Mouse (Mus musculus) embryo, embryonic 11 days (tissue): ENCODE results near the gene Klhl40.

Source experiments
- DNase-seq: peaks from one replicate; pipeline ENCODE4 v3.0.0-alpha.2; 2015

The Klhl40 gene

DNA sequence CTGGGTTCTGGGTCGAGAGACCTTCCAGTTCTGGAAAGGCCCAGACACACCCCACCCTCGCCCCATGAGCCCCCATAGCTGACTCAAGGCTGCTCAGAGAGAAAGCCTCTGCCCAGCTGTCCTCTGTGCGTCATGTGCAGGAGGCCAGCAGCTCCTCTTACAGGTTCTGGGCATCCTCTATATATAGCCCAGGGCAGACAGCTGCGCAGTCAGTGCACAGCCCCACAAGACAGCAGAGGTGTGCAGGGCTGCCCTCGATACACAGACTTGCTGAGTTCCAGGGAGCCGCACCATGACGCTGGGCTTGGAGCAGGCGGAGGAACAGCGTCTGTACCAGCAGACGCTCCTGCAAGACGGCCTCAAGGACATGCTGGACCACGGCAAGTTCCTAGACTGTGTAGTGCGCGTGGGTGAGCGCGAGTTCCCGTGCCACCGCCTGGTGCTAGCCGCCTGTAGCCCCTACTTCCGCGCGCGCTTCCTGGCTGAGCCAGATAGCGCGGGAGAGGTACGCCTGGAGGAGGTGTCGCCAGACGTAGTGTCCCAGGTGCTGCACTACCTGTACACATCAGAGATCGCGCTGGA is at the start of gene Klhl40:
Klhl40 (plus strand) TSS at position 124 of the 582 bp plus-strand sequence.
- DNase-seq: no peak

DNA sequence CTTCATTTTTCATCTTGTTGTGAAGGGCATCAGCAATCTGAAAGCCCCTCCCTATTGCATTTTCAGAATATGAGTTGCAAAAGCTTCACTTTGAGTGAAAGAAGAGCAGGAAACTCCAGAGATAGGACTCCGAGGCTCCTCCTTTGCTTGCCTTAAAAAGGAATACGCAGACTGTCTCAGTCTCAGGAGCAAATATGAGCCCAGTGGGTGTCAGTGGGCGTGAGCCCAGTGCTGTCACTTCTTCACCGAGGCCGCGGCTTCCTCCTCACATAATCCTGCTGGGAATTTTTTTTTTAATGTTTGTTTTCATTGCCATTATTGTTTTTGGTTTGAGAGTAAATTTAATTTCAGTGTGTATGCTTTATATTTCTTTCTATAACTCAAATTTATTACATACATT is 36.9 kb upstream of the Klhl40 start:
- DNase-seq: no peak

DNA sequence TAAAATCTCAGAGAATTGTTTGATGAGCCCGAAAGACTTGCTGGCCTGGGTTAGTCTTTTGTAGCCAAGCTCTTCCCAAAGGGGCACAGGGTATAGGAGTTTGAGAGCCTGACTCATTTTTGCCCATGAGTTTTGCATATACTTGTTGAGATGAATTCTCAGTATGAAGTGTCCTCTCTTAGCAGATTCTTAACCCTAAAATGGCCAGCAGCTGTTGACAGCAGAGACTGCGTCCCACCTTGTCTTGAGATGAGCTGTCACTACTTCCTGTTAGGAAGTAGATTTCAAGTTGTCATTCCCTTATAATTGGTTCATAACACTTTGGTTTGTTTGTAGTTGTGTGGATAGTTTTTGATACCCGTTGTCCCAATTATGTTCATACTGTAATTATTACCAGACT is 36.2 kb upstream of the Klhl40 start:
- DNase-seq: no peak

DNA sequence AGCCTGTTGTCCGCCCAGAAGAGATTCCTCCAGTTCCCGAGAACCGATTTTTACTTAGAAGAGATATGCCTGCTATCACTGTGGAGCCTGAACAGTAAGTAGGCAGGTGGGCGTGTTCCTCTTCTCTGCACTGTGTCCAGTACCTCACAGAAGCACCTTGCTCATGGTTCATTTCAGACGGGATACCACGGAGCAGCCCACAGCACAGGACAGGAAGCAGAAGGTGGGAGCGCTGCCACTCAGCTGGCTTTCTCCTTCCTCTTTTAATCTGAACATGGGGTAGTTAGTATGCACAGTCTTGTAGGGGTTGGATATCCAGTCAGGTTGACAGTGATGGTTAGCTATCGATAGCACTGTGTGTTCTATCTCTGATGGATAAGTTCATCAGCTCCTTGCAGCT is 33.4 kb upstream of the Klhl40 start:
- no peak for DNase-seq

DNA sequence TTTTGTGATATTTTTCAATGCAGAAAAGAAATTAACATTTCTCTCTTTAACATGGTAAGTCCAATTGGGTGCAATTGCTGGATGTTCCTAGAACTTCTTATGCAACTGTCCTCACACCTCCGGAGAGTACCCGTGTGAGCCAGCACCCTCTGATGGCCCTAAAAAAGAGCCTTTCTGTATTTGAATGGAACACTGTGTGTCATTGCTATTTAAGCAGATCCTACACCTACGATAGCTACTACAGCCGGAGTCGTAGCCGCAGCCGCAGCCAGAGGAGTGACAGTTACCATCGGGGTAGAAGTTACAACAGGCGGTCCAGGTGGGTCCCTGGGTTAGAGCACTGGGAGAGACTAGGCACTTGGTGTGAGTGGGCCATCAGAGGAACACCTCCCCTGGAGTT is 24.6 kb upstream of the Klhl40 start:
- DNase-seq: no peak

DNA sequence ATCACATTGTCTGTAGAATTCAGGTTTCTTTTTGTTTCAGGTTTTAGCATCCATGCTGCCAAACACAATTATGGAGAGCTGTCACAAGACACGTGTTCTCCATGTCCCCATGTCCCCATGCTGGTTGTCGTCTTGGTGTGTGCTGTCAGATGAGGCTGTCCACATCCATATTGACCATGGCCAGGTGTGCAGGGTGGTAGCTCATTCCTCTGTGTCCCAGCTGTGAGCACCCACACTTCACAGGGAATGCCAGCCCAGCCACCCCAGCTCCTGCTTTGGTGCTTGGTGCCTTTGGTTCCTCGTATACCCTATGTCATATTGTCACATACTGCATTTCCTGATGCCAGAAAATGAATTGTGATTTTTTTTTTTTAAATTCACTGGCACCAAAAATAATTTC is 22.8 kb upstream of the Klhl40 start:
- DNase-seq: no peak

DNA sequence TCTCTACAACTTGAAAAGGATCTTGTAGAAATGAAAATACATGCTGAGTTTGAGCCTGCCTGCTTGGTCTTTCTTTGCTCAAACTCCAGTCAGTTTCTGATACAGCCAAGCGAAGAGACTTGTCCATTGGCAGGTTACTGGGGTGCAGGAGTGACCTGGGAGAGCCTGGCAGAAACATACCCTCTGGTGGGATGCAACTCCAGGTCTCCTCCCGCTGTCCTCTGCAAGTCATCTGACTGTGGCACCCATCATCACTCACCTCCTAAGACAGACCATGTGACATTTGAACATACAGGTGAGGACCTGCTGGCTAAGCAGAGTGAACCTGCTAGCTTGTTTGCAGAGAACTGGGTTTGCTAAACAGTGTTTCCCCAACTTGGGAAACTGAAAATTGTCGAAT is 20.6 kb upstream of the Klhl40 start:
- no peak for DNase-seq

DNA sequence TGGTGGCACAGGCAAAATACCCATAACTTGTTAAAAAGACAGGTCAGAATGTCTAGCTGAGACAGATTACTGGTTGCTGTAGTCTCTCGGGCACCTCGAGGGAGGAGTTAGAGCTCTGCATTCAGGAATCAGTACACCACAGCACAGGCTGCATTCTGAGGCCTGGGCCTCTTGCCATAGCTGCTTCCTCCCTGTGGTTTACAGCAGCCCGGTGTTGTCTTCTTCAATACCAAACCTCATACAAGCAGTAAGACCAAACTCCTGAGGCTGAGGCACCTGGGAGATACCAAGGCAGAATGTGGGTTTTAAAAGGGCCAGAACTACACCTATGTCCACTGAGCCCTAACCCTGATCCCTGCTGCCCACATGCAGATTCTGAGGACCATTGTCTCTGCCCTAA is 20.0 kb upstream of the Klhl40 start:
- no peak for DNase-seq

DNA sequence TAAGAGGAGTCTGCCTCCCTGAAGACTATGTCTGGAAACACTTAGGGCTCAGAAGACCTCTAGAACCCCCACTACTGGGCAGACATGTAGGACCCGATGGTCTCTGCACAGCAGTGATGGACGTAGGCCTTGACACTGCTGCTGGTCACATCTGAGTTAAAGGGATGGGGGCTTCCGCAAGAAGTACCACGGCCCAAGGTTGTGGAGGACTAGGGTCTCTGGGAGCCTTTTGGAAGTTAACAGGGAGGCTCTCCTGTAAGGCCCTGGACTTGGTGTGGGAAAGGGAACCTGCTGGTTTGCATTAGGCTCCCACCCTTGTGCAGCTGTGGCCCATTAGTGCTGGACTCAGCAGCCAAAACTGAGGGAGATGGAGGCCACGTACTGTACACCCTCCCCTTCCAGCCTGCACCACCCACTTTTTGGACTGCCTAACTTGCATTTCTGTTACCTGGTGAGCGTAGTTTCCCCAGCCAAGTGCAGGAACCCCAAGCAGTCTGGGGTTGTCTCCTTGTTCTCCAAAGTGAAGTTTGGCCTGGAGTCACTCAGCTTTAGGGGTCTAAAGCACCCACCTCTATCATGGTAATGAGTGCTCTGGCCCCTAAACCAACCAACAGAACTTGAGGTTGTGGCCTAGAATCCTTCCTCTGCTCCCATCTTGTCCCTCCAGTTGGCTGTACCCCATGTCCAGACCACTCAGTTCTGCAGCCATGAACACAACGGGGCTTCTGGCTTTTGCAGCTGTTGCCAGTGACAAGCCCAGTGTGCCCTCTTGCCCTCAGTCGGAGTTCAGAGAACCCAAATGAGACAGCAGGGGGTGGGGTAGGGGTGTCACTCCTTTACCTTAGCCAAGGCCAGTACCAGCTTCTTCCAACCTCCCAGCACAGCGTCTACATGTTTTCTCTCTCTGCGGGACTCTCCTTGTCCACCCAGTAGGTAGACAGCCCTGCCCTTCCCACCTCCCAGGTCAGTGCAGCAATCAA is 19.3 kb upstream of the Klhl40 start:
- peak; percentile 46 for DNase-seq

DNA sequence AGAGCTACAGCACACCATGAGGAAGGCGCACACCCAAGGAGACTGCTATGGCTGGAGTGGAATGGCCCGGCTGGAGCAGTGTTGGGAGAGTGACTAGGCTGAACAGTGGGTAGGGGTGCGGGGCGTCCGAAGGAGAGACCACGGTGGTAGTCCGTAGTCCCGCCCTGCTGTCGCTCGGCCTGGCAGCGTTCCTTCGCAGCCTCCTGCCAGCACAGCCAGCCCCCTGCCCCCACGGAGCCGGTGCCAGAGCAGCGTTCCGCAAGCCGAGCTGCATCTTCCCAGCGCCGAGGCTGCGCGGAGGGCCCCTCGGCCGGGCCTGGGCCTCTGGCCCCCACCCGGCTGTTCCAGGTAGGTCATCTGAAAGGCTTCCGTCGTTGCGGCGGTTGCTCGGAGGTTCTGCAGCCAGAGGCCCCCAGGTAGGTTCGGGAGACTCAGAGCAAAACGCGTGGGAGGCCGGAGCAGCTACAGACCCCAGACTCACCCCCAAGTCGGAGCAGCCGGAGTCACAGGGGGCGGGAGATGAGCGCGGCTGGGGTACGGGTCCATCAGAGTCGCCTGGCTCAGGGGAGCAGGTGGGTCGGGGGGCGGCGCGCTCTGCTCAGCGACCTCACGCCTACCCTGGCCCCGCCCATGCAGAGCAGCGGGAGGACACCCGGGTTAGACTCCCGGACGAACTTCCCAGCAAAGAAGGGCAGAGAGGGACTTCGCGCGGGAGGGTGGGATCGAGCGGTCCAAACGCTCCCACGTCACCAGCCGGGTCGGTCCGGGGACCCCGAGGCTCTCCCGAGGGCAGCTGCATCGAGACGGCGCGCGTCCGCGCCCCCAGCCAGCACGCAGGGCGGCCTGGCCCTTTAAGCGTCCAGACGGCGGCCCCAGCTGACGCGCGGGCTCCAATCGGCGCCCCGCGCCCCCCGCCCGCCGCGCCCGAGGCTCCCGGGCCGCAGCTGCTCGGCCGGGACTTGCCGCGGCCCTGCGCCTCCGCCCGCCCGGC is 18.0 kb upstream of the Klhl40 start, which contains the start of gene Zfp651:
Zfp651 (plus strand) TSS at position 240 of the 991 bp plus-strand sequence.
- DNase-seq: peak; percentile 92

DNA sequence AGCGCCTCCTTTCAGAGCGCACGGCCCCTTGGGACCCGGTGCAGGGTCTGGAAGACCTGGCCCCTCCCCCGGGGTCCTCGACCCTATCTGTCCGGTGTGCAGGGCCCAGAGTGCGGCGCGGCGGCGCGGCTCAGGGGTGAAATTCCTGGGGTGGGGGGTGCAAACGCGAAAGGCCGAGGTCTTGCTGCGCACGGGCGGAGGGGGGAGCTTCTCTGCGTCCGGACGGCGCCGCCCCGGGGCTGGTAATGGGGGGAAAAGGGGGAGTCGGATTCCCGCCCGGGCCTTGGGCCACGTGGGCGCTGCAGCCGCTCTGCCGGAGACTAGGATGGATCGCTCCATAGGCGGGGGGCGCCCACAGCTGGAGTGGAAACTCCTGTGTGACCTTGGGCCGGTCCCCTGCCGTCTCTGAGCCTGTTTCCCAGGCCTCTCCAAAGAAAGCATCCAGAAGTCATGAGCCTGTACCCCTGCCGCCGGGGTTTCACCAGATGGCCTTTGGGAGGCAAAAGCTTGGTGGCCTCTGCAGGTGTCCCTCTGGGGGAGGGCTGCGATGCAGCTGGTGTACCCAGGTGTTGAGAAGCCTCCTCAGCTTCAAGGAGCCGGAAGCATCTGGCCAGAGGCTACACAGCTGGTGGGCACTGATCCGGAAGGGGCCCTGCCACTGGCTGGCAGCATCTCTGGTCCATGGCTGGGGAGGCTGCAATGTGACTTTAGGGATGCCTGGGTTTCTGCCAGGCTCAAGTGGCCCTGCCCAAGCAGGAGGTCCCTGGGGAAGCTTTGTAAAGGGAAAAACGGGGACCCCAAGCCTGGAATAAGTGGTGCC is 16.9 kb upstream of the Klhl40 start:
- peak; percentile 91 for DNase-seq

DNA sequence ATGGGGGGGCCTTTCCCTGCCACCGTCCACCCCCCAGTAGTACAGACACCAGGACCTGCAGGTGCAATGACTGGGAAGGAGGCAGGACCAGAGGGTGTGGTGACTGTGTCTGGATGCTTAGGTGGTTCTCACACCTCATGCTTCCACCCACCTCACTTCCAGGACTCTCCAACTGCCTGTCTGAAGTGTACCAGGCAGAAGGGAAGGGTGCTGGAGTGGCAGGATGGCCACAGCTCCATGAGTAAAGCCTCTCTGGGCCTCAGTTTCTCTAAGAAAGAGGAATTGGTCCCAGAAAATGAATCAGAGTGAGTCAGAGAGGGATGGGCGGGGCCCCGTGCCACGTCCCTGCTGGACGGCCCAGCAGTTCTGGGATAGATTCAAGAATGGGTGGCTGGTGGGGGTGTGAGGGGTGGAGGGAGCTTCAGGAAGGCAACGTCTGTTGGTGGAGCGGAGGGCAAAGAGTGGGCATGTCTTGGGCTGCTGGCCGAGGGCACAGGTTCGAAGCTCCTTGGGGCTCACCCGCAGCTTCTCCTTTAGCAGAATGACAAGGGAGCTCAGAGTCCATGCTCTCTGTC is 16.2 kb upstream of the Klhl40 start:
- no peak for DNase-seq

DNA sequence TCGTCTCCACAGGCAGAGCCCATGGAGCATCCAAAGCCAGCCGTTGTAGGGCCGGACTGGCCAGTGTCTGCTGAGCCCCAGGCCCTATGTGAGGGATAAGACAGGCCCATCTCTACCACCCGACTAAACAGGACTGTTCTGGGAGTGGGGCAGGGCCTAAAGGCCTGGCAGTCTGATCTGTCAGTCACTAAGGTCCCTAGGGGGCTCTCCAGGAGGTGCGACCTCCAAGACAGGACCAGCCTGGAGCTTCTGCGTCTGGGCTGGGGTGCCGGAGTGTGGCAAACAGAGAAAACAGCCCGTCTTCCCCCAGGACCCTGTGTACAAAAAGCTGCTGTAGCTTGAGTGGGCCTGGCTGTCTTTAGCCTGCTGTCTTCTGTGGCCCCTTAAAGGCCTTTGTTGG is 15.6 kb upstream of the Klhl40 start:
- no peak for DNase-seq

DNA sequence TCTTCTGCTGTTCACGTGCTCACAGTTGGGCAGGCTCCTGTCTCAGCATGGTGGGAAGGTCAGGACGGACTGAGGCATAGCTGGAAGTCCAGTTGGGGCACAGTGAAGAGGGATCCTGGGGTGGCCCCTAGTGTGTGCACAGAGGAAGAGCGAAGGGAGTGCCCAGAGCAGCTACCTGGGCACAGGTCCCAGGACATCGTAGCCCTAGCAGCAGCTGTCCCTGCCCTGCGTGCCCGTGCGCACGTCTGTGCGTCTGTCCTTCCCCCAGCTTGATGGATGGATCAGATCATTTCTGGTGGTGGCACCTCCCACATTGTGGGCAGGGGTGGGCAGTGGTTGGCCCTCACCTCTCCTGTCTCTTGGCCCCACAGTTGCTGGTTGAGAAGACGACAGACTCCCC is 15.2 kb upstream of the Klhl40 start:
- DNase-seq: no peak

DNA sequence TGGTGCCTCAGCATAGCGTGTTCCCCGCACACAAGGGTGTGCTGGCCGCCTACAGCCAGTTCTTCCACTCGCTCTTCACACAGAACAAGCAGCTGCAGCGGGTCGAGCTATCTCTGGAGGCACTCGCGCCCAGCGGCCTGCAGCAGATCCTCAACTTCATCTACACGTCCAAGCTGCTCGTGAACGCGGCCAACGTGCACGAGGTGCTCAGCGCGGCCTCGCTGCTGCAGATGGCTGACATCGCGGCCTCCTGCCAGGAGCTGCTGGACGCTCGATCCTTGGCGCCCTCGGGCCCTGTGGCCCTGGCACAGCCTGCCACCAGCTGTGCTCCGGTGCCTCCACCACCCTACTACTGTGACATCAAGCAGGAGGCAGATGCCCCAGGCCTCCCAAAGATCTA is 14.6 kb upstream of the Klhl40 start:
- no peak for DNase-seq

DNA sequence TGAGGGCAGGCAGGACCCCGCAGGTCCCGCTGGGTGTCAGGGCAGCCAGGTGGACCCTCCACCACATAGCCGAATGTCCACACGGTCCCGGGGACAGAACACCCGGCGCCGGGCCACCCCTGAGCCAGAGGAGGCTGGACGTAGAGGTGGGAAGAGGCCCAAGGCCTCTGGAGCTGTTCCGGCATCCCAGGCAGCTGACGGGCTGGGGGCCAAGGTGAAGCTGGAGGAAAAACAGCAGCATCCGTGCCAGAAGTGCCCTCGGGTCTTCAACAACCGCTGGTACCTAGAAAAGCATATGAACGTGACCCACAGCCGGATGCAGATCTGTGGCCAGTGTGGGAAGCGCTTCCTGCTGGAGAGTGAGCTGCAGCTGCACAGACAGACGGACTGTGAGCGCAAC is 13.7 kb upstream of the Klhl40 start:
- DNase-seq: no peak

DNA sequence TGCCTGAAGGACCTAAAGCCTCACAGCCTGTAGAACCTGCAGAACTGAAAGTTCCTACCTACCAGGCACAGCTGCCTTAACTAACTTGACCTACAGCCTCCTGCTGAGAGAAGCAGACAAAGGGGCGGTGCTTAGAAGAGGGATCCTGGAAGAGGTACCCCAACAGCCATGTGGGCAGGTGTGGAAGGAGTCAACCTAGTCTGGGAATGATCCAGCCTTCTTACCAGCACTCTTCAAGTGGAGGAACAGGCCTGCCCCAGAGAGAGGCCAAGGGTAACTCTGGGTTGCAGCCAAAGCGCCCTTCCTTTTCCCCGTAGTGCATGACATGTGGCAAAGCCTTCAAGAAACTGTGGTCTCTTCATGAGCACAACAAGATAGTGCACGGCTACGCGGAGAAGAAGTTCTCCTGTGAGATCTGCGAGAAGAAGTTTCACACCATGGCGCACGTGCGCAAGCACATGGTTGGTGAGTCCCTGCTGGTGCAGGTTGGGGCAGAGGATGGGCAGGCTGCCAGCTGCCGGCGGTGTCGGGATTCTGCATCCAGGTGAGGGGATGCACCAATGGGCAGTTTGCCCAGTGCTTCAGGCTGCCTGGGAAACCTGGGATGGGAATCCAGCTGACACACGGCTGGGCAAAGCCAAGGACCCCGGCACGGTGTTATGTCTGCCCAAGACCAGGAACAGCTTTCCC is 12.1 kb upstream of the Klhl40 start:
- DNase-seq: no peak

DNA sequence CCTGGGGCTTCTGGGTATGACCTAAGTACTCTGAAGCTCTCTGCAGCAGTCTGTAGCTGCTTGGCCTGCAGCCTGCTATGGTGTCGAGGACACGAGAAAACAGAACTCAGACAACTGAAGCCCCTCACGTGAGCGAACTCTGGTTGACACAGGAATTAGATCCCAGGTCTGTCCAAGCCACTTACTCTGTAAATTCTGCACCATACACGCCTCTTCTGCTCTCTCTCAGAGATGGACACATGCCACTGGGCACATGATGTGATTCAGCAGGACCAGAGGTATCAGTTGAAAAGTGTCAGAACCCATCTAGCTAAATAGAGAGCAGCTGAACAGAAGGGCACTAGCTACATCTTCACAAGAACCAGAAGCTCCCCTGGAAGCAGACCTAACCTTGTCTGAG is 5.0 kb upstream of the Klhl40 start:
- DNase-seq: no peak

DNA sequence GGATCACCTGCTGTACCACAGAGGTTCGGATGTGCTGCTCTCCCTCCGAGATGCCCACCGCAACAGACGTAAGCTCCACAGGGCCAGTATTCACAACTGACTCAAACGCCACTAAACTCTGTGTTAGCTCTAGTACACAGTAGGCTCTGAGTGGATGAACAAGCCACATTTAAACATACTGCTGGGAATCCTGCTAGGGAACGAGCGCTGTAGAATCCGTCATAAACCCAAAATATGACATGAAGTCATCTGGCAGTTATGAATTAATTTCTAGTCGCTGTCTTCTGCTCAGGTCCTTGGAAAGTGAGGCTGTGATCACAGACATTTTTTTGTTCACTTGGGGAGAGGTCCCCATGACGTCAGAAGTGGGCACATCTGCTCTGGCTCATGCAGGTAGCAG is 1.5 kb upstream of the Klhl40 start:
- DNase-seq: no peak

DNA sequence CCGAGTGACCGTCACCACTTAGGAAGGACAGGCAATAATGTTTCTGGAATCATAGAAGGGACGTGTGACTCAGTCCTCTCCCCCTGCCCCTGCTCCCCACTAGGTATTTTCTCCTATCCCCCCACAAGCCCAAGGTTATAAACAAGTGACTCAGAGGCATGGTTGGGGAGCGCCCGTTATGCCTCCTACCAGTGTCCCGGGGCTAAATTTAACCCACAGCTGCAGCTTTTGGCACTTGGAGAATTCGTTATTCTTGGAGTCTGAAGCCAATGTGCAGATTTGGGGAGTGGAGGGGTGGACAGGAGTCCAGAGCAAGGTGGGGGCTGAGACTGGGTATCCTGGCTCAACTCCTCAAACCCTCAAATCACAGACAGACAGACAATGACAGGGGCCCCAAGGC is 896 bp upstream of the Klhl40 start:
- DNase-seq: no peak

DNA sequence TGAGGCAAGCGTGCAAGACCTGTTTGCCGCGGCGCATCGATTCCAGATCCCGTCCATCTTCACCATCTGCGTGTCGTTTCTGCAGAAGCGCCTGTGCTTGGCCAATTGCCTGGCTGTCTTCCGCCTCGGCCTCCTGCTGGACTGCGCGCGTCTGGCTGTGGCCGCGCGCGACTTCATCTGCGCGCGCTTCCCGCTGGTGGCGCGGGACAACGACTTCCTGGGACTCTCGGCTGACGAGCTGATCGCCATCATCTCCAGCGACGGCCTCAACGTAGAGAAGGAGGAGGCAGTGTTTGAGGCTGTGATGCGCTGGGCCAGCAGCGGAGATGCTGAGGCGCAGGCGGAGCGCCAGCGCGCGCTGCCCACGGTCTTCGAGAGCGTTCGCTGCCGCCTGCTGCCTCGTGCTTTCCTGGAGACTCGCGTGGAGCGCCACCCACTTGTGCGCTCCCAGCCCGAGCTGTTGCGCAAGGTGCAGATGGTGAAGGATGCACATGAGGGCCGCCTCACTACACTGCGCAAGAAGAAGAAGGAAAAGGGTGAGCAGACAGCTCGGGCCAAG is 738 bp downstream of the Klhl40 start:
- DNase-seq: peak; percentile 58
